13 mouse cellular contexts compared by ENCODE assay signal in genomic region chr15:88314810-88315459, GRCm38 (mm10).
A peak's percentile ranks its signal among the peaks of the same experiment; 100 is the strongest.
DNase-seq lines count a peak whose midpoint lies in the region; ATAC-seq lines count a peak whose summit lies in the region.
"Had no signal": no experiment of that assay in that cellular context is flagged by ENCODE, and none has a peak within 500 bp of the region (broad histone marks: within the 10 kb centered on the region; RNA-seq: fewer than 3 reads in every experiment).

No protein-coding gene starts in this region.

- H3K27ac ChIP-seq in midbrain, embryonic 13.5 days = peak overlapping the region; percentile 17; the same call in 1 of the 2 replicates
- no peak overlapping the region for H3K27ac ChIP-seq in midbrain, embryonic 10.5 days (replicated peaks)
- H3K27ac ChIP-seq in hindbrain, embryonic 16.5 days (ENCODE audit: low read depth, low read length) = no peak overlapping the region
- no peak overlapping the region for H3K27ac ChIP-seq in intestine, embryonic 16.5 days (ENCODE audit: low read length)
- H3K27ac ChIP-seq in intestine, embryonic 15.5 days = no peak overlapping the region
- H3K27ac ChIP-seq: embryonic facial prominence, embryonic 13.5 days; lung, embryonic 15.5 days had no signal

- H3K36me3 ChIP-seq in midbrain, embryonic 13.5 days = no peaks in the 10 kb centered on the region
- no peaks in the 10 kb centered on the region for H3K36me3 ChIP-seq in midbrain, embryonic 10.5 days
- H3K36me3 ChIP-seq in hindbrain, embryonic 16.5 days (ENCODE audit: control insufficient read depth, insufficient read depth, low read length) = no peaks in the 10 kb centered on the region
- no peaks in the 10 kb centered on the region for H3K36me3 ChIP-seq in intestine, embryonic 16.5 days (ENCODE audit: control insufficient read depth, insufficient read depth, low read length)
- H3K36me3 ChIP-seq in intestine, embryonic 15.5 days = no peaks in the 10 kb centered on the region
- H3K36me3 ChIP-seq: embryonic facial prominence, embryonic 13.5 days; lung, embryonic 15.5 days had no signal

- 50% methylated on average over 12 of the region's 12 CpGs for WGBS in midbrain, embryonic 13.5 days
- 76% methylated on average over 12 of the region's 12 CpGs for WGBS in midbrain, embryonic 10.5 days
- 14% methylated on average over 12 of the region's 12 CpGs for WGBS in hindbrain, embryonic 16.5 days
- 48% methylated on average over 12 of the region's 12 CpGs for WGBS in intestine, embryonic 16.5 days
- 43% methylated on average over 12 of the region's 12 CpGs for WGBS in intestine, embryonic 15.5 days

- H3K9me3 ChIP-seq in midbrain, embryonic 13.5 days = no peaks in the 10 kb centered on the region
- H3K9me3 ChIP-seq in midbrain, embryonic 10.5 days (replicated peaks) = no peaks in the 10 kb centered on the region
- H3K9me3 ChIP-seq in hindbrain, embryonic 16.5 days (ENCODE audit: control insufficient read depth, low read length) = no peaks in the 10 kb centered on the region
- H3K9me3 ChIP-seq in intestine, embryonic 16.5 days (ENCODE audit: control insufficient read depth, low read length) = no peaks in the 10 kb centered on the region
- no peaks in the 10 kb centered on the region for H3K9me3 ChIP-seq in intestine, embryonic 15.5 days
- H3K9me3 ChIP-seq: embryonic facial prominence, embryonic 13.5 days; lung, embryonic 15.5 days had no signal

- peaks cover 18% of the 10 kb centered on the region for H3K4me1 ChIP-seq in midbrain, embryonic 13.5 days (replicated peaks)
- peaks cover 11% of the 10 kb centered on the region for H3K4me1 ChIP-seq in midbrain, embryonic 10.5 days
- H3K4me1 ChIP-seq in hindbrain, embryonic 16.5 days (ENCODE audit: control insufficient read depth, insufficient read depth, low read depth, low read length) = peaks cover 11% of the 10 kb centered on the region
- H3K4me1 ChIP-seq in intestine, embryonic 16.5 days (ENCODE audit: control insufficient read depth, insufficient read depth, low read length) = no peaks in the 10 kb centered on the region
- no peaks in the 10 kb centered on the region for H3K4me1 ChIP-seq in intestine, embryonic 15.5 days (replicated peaks)
- H3K4me1 ChIP-seq: lung, embryonic 15.5 days had no signal

- H3K27me3 ChIP-seq in midbrain, embryonic 13.5 days = no peaks in the 10 kb centered on the region
- H3K27me3 ChIP-seq in midbrain, embryonic 10.5 days (ENCODE audit: low read depth, poor library complexity, severe bottlenecking) = no peaks in the 10 kb centered on the region
- H3K27me3 ChIP-seq in hindbrain, embryonic 16.5 days (replicated peaks; ENCODE audit: control insufficient read depth, insufficient read depth, low read length) = no peaks in the 10 kb centered on the region
- no peaks in the 10 kb centered on the region; the same call in 1 of the 2 replicates for H3K27me3 ChIP-seq in intestine, embryonic 16.5 days (replicated peaks; ENCODE audit: control insufficient read depth, insufficient read depth, low read length)
- no peaks in the 10 kb centered on the region for H3K27me3 ChIP-seq in intestine, embryonic 15.5 days (replicated peaks)
- H3K27me3 ChIP-seq: lung, embryonic 15.5 days had no signal

- DNase-seq in cerebellum, adult 11 months = peak; percentile 47
- no peak for DNase-seq in midbrain, embryonic 10.5 days (ENCODE audit: low spot score)
- DNase-seq in retina, embryonic 14.5 days (ENCODE audit: low spot score) = peak; percentile 60
- DNase-seq: adrenal gland, postnatal 14 days; heart, postnatal 4 days; spleen, adult 18-20 months had no signal

- no peak overlapping the region for H3K4me3 ChIP-seq in midbrain, embryonic 13.5 days (replicated peaks)
- H3K4me3 ChIP-seq in midbrain, embryonic 10.5 days = no peak overlapping the region
- H3K4me3 ChIP-seq in hindbrain, embryonic 16.5 days (ENCODE audit: low read length) = no peak overlapping the region
- no peak overlapping the region for H3K4me3 ChIP-seq in intestine, embryonic 16.5 days (ENCODE audit: low read length)
- H3K4me3 ChIP-seq in intestine, embryonic 15.5 days (replicated peaks) = no peak overlapping the region
- H3K4me3 ChIP-seq: embryonic facial prominence, embryonic 13.5 days; lung, embryonic 15.5 days had no signal

- no peak overlapping the region for H3K9ac ChIP-seq in midbrain, embryonic 13.5 days (replicated peaks)
- no peak overlapping the region for H3K9ac ChIP-seq in hindbrain, embryonic 16.5 days (ENCODE audit: low read depth, low read length)
- H3K9ac ChIP-seq in intestine, embryonic 16.5 days (ENCODE audit: low read depth, low read length) = no peak overlapping the region
- no peak overlapping the region for H3K9ac ChIP-seq in intestine, embryonic 15.5 days
- H3K9ac ChIP-seq: embryonic facial prominence, embryonic 13.5 days; lung, embryonic 15.5 days had no signal

- no peak overlapping the region for H3K4me2 ChIP-seq in midbrain, embryonic 13.5 days (replicated peaks)
- H3K4me2 ChIP-seq in hindbrain, embryonic 16.5 days (ENCODE audit: low read length) = peak overlapping the region; percentile 8; the same call in 1 of the 2 replicates
- H3K4me2 ChIP-seq in intestine, embryonic 16.5 days (ENCODE audit: low read depth, low read length) = no peak overlapping the region
- H3K4me2 ChIP-seq in intestine, embryonic 15.5 days (replicated peaks) = no peak overlapping the region
- H3K4me2 ChIP-seq: embryonic facial prominence, embryonic 13.5 days; lung, embryonic 15.5 days had no signal

- ATAC-seq in cerebellum, adult (ENCODE audit: insufficient number of reproducible peaks, low FRiP score, low TSS enrichment) = no peak
- peak; percentile 45; the same call in 1 of the 2 replicates for ATAC-seq in midbrain, embryonic 13.5 days
- ATAC-seq in hindbrain, embryonic 16.5 days = peak; percentile 86
- no peak for ATAC-seq in intestine, embryonic 16.5 days
- ATAC-seq in intestine, embryonic 15.5 days = no peak

Comparison
In these comparisons a context has a peak if more than half of its experiments do, and no peak if none do; other contexts are left out.
1. ATAC-seq: peak in midbrain, embryonic 13.5 days (single experiment) and hindbrain, embryonic 16.5 days (single experiment); none in cerebellum, adult (single experiment), intestine, embryonic 16.5 days (single experiment) and intestine, embryonic 15.5 days (single experiment).